Mouse (Mus musculus): ENCODE measurements around the gene Pou2f3.
A peak's percentile ranks its signal among the peaks of the same experiment; 100 is the strongest.

Pou2f3 gene

GRCm38 (mm10) chr9:43108721-43109120 is 101.4 kb downstream of the Pou2f3 start:
- DNase-seq (ENCODE audit: low spot score in 2 of 2), result no peak

GRCm38 (mm10) chr9:43108081-43108480 is 102.1 kb downstream of the Pou2f3 start:
- no peak for DNase-seq (ENCODE audit: low spot score in 2 of 2)

GRCm38 (mm10) chr9:43107555-43107954 is 102.6 kb downstream of the Pou2f3 start:
- no peak for DNase-seq (ENCODE audit: low spot score in 2 of 2)

- DNase-seq (ENCODE audit: low spot score in 2 of 2), result peak in 1 of 2 experiments; percentile 42
Observed at GRCm38 (mm10) chr9:43107187-43107517, 103.0 kb downstream of the Pou2f3 start, which contains the start of gene Arhgef12. TSS of gene Arhgef12 (minus strand) at chr9:43107239.

- DNase-seq (ENCODE audit: low spot score in 2 of 2), result no peak
Observed at GRCm38 (mm10) chr9:43106426-43107186, 103.6 kb downstream of the Pou2f3 start.

GRCm38 (mm10) chr9:43105664-43106361 is 104.4 kb downstream of the Pou2f3 start:
- peak; percentile 87 to 92 for DNase-seq (ENCODE audit: low spot score in 2 of 2)

- DNase-seq (ENCODE audit: low spot score in 2 of 2), result peak in 1 of 2 experiments; percentile 20
Observed at GRCm38 (mm10) chr9:43104873-43105663, 105.1 kb downstream of the Pou2f3 start.

- no peak for DNase-seq (ENCODE audit: low spot score in 2 of 2)
Observed at GRCm38 (mm10) chr9:43104526-43104872, 105.7 kb downstream of the Pou2f3 start.

- DNase-seq (ENCODE audit: low spot score in 2 of 2), result no peak
Observed at GRCm38 (mm10) chr9:43103675-43104299, 106.4 kb downstream of the Pou2f3 start.

GRCm38 (mm10) chr9:43102931-43103330 is 107.2 kb downstream of the Pou2f3 start:
- no peak for DNase-seq (ENCODE audit: low spot score in 2 of 2)

- DNase-seq (ENCODE audit: low spot score in 2 of 2), result no peak
Observed at GRCm38 (mm10) chr9:43101936-43102595, 108.1 kb downstream of the Pou2f3 start.

- no peak for DNase-seq (ENCODE audit: low spot score in 2 of 2)
Observed at GRCm38 (mm10) chr9:43098922-43099321, 111.2 kb downstream of the Pou2f3 start.

- no peak for DNase-seq (ENCODE audit: low spot score in 2 of 2)
Observed at GRCm38 (mm10) chr9:43097801-43098557, 112.2 kb downstream of the Pou2f3 start.

- no peak for DNase-seq (ENCODE audit: low spot score in 2 of 2)
Observed at GRCm38 (mm10) chr9:43096337-43096736, 113.8 kb downstream of the Pou2f3 start.

- DNase-seq (ENCODE audit: low spot score in 2 of 2), result no peak
Observed at GRCm38 (mm10) chr9:43094828-43095227, 115.3 kb downstream of the Pou2f3 start.

GRCm38 (mm10) chr9:43093803-43094202 is 116.4 kb downstream of the Pou2f3 start:
- DNase-seq (ENCODE audit: low spot score in 2 of 2), result no peak

GRCm38 (mm10) chr9:43085686-43086285 is 124.4 kb downstream of the Pou2f3 start:
- DNase-seq (ENCODE audit: low spot score in 2 of 2), result no peak

- DNase-seq (ENCODE audit: low spot score in 2 of 2), result no peak
Observed at GRCm38 (mm10) chr9:43084496-43085362, 125.4 kb downstream of the Pou2f3 start.

- DNase-seq (ENCODE audit: low spot score in 2 of 2), result no peak
Observed at GRCm38 (mm10) chr9:43083441-43084055, 126.6 kb downstream of the Pou2f3 start.

All from cerebellum, postnatal 4 days (tissue).